Mouse (Mus musculus): ENCODE results near the gene Sipa1l2. TPM values are rescaled to one million over a fixed set of nuclear protein-coding genes. Genes with fewer than 3 reads are reported as not detected.

Gene Sipa1l2
- polyA plus RNA-seq, 1 experiment from 2014 or later = 33.2 TPM

GRCm38 (mm10) chr8:125465156-125465821, 104.3 kb downstream of the Sipa1l2 start:
- Histone ChIP-seq H3K4me3 (replicated peaks) (no peak overlapping the region), H3K9ac (no peak overlapping the region), H3K36me3 (replicated peaks) (peaks cover 41% of the 10 kb centered on the region), H3K4me1 (peaks cover 39% of the 10 kb centered on the region), H3K9me3 (no peaks in the 10 kb centered on the region), H3K4me2 (no peak overlapping the region), H3K27me3 (peaks cover 9% of the 10 kb centered on the region), H3K27ac (0 out of 2 replicates have a peak overlapping the region, but pooled peaks have one; percentile 25)
- ATAC-seq (ENCODE audit: low FRiP score) = peak; percentile 72; the same call in 1 of the 2 replicates
- WGBS = 13% methylated on average over 6 of the region's 6 CpGs

- no peak overlapping the region for H3K4me3 ChIP-seq (replicated peaks)
- peaks cover 30% of the 10 kb centered on the region for H3K36me3 ChIP-seq (replicated peaks)
- 49% methylated on average over 7 of the region's 7 CpGs for WGBS
- ATAC-seq (ENCODE audit: low FRiP score) = no peak
- H3K9ac ChIP-seq = no peak overlapping the region
- 0 out of 2 replicates have a peak overlapping the region, but pooled peaks have one; percentile 19 for H3K27ac ChIP-seq
- H3K4me2 ChIP-seq = no peak overlapping the region
- H3K4me1 ChIP-seq = peaks cover 45% of the 10 kb centered on the region
- no peaks in the 10 kb centered on the region for H3K9me3 ChIP-seq
- H3K27me3 ChIP-seq = peaks cover 9% of the 10 kb centered on the region
Observed at GRCm38 (mm10) chr8:125462901-125463300, 106.7 kb downstream of the Sipa1l2 start.

- H3K36me3 ChIP-seq (replicated peaks) = peaks cover 24% of the 10 kb centered on the region
Observed at GRCm38 (mm10) chr8:125461504-125461903, 108.1 kb downstream of the Sipa1l2 start.

GRCm38 (mm10) chr8:125460602-125461001, 109.0 kb downstream of the Sipa1l2 start:
- H3K27ac ChIP-seq = no peak overlapping the region
- H3K4me2 ChIP-seq = no peak overlapping the region

More at GRCm38 (mm10) chr8:125461504-125461903, 108.1 kb downstream of the Sipa1l2 start:
- H3K27me3 ChIP-seq = peaks cover 9% of the 10 kb centered on the region
- H3K4me1 ChIP-seq = peaks cover 45% of the 10 kb centered on the region
- ATAC-seq (ENCODE audit: low FRiP score) = no peak
- no peak overlapping the region for H3K4me2 ChIP-seq
- WGBS = 93% methylated on average over 1 of the region's 1 CpGs
- H3K9ac ChIP-seq = no peak overlapping the region
- H3K27ac ChIP-seq = no peak overlapping the region
- H3K4me3 ChIP-seq (replicated peaks) = no peak overlapping the region
- H3K9me3 ChIP-seq = no peaks in the 10 kb centered on the region

GRCm38 (mm10) chr8:125449048-125449447, 120.6 kb downstream of the Sipa1l2 start:
- 57% methylated on average over 6 of the region's 6 CpGs for WGBS
- ATAC-seq (ENCODE audit: low FRiP score) = no peak
- Histone ChIP-seq H3K4me2 (no peak overlapping the region), H3K4me1 (peaks cover 10% of the 10 kb centered on the region; the same call in 1 of the 2 replicates), H3K36me3 (replicated peaks) (peaks cover 66% of the 10 kb centered on the region), H3K27ac (no peak overlapping the region), H3K4me3 (replicated peaks) (no peak overlapping the region), H3K9me3 (no peaks in the 10 kb centered on the region), H3K9ac (no peak overlapping the region), H3K27me3 (no peaks in the 10 kb centered on the region)

More at GRCm38 (mm10) chr8:125460602-125461001, 109.0 kb downstream of the Sipa1l2 start:
- H3K36me3 ChIP-seq (replicated peaks) = peaks cover 27% of the 10 kb centered on the region
- H3K9ac ChIP-seq = no peak overlapping the region
- H3K4me3 ChIP-seq (replicated peaks) = no peak overlapping the region
- H3K9me3 ChIP-seq = no peaks in the 10 kb centered on the region
- H3K4me1 ChIP-seq = peaks cover 39% of the 10 kb centered on the region
- ATAC-seq (ENCODE audit: low FRiP score) = no peak
- H3K27me3 ChIP-seq = peaks cover 9% of the 10 kb centered on the region
- 17% methylated on average over 6 of the region's 6 CpGs for WGBS

- Histone ChIP-seq H3K4me2 (no peak overlapping the region), H3K9me3 (no peaks in the 10 kb centered on the region), H3K9ac (no peak overlapping the region), H3K4me1 (peaks cover 10% of the 10 kb centered on the region; the same call in 1 of the 2 replicates), H3K4me3 (replicated peaks) (no peak overlapping the region), H3K27me3 (no peaks in the 10 kb centered on the region), H3K27ac (no peak overlapping the region), H3K36me3 (replicated peaks) (peaks cover 65% of the 10 kb centered on the region)
- 97% methylated on average over 14 of the region's 14 CpGs for WGBS
- no peak for ATAC-seq (ENCODE audit: low FRiP score)
Observed at GRCm38 (mm10) chr8:125447543-125447942, 122.1 kb downstream of the Sipa1l2 start.

- H3K27ac ChIP-seq = no peak overlapping the region
- no peak for ATAC-seq (ENCODE audit: low FRiP score)
- H3K36me3 ChIP-seq (replicated peaks) = peaks cover 71% of the 10 kb centered on the region
- 81% methylated on average over 4 of the region's 4 CpGs for WGBS
- H3K9me3 ChIP-seq = no peaks in the 10 kb centered on the region
- H3K4me3 ChIP-seq (replicated peaks) = no peak overlapping the region
- H3K27me3 ChIP-seq = no peaks in the 10 kb centered on the region
- H3K4me2 ChIP-seq = no peak overlapping the region
- no peak overlapping the region for H3K9ac ChIP-seq
- H3K4me1 ChIP-seq = peaks cover 10% of the 10 kb centered on the region
Observed at GRCm38 (mm10) chr8:125446236-125446635, 123.4 kb downstream of the Sipa1l2 start.

GRCm38 (mm10) chr8:125445225-125445609, 124.4 kb downstream of the Sipa1l2 start:
- H3K9me3 ChIP-seq = no peaks in the 10 kb centered on the region
- no peak for ATAC-seq (ENCODE audit: low FRiP score)
- H3K9ac ChIP-seq = no peak overlapping the region
- H3K27ac ChIP-seq = no peak overlapping the region
- H3K4me2 ChIP-seq = no peak overlapping the region
- WGBS = 85% methylated on average over 3 of the region's 3 CpGs
- H3K4me3 ChIP-seq (replicated peaks) = no peak overlapping the region
- no peaks in the 10 kb centered on the region for H3K27me3 ChIP-seq
- peaks cover 10% of the 10 kb centered on the region for H3K4me1 ChIP-seq
- peaks cover 73% of the 10 kb centered on the region for H3K36me3 ChIP-seq (replicated peaks)

- no peak overlapping the region for H3K27ac ChIP-seq
- H3K36me3 ChIP-seq (replicated peaks) = peaks cover 74% of the 10 kb centered on the region
- WGBS = 85% methylated on average over 16 of the region's 16 CpGs
- H3K4me1 ChIP-seq = peaks cover 10% of the 10 kb centered on the region
- H3K4me2 ChIP-seq = no peak overlapping the region
- H3K27me3 ChIP-seq = no peaks in the 10 kb centered on the region
- no peaks in the 10 kb centered on the region for H3K9me3 ChIP-seq
- no peak overlapping the region for H3K4me3 ChIP-seq (replicated peaks)
- no peak for ATAC-seq (ENCODE audit: low FRiP score)
- no peak overlapping the region for H3K9ac ChIP-seq
Observed at GRCm38 (mm10) chr8:125444457-125445224, 125.0 kb downstream of the Sipa1l2 start.

- 83% methylated on average over 7 of the region's 7 CpGs for WGBS
- Histone ChIP-seq H3K27ac (peak overlapping the region; percentile 39), H3K27me3 (peaks cover 3% of the 10 kb centered on the region; the same call in 1 of the 2 replicates), H3K9ac (no peak overlapping the region), H3K9me3 (no peaks in the 10 kb centered on the region), H3K4me1 (peaks cover 15% of the 10 kb centered on the region), H3K4me3 (replicated peaks) (no peak overlapping the region), H3K36me3 (replicated peaks) (peaks cover 65% of the 10 kb centered on the region), H3K4me2 (no peak overlapping the region)
- no peak for ATAC-seq (ENCODE audit: low FRiP score)
Observed at GRCm38 (mm10) chr8:125435320-125436100, 134.1 kb downstream of the Sipa1l2 start.

GRCm38 (mm10) chr8:125434151-125434550, 135.5 kb downstream of the Sipa1l2 start:
- no peak for ATAC-seq (ENCODE audit: low FRiP score)
- no peak overlapping the region for H3K4me2 ChIP-seq
- H3K36me3 ChIP-seq (replicated peaks) = peaks cover 56% of the 10 kb centered on the region
- H3K27me3 ChIP-seq = peaks cover 3% of the 10 kb centered on the region; the same call in 1 of the 2 replicates
- peak overlapping the region; percentile 39; the same call in 1 of the 2 replicates for H3K27ac ChIP-seq
- 63% methylated on average over 8 of the region's 8 CpGs for WGBS
- H3K9ac ChIP-seq = 0 out of 2 replicates have a peak overlapping the region, but pooled peaks have one; percentile 7
- peaks cover 25% of the 10 kb centered on the region for H3K4me1 ChIP-seq
- H3K9me3 ChIP-seq = no peaks in the 10 kb centered on the region
- no peak overlapping the region for H3K4me3 ChIP-seq (replicated peaks)

- Histone ChIP-seq H3K27ac (no peak overlapping the region), H3K9me3 (no peaks in the 10 kb centered on the region), H3K4me2 (no peak overlapping the region), H3K36me3 (replicated peaks) (peaks cover 43% of the 10 kb centered on the region), H3K4me3 (replicated peaks) (no peak overlapping the region), H3K9ac (no peak overlapping the region), H3K27me3 (peaks cover 3% of the 10 kb centered on the region; the same call in 1 of the 2 replicates), H3K4me1 (peaks cover 44% of the 10 kb centered on the region)
- 87% methylated on average over 3 of the region's 3 CpGs for WGBS
- ATAC-seq (ENCODE audit: low FRiP score) = no peak
Observed at GRCm38 (mm10) chr8:125431321-125431720, 138.3 kb downstream of the Sipa1l2 start.
